Mouse (Mus musculus) retina, postnatal 7 days (tissue): ENCODE measurements at regions not wholly inside any gene's neighbourhood (a gene's known extent, or its start where the extent isn't known, plus 50 kb on each side); places are given as distances from the start of the nearest gene placed in this dataset.

Experiments
- DNase-seq: peaks from one replicate; pipeline ENCODE4 v3.0.0-alpha.2; 2012; ENCODE audit warnings: low read depth, low spot score

- DNase-seq: no peak
Observed at GRCm38 (mm10) chr3:9957870-9958269, 130.0 kb upstream of the Gm9833 start.

GRCm38 (mm10) chr3:9959716-9960661 is 127.9 kb upstream of the Gm9833 start:
- DNase-seq: no peak

- no peak for DNase-seq
Observed at GRCm38 (mm10) chr3:9960696-9961095, 127.2 kb upstream of the Gm9833 start.
